Comparison of ENCODE assay signal across 8 mouse cellular contexts in genomic region chr17:31060588-31061345, GRCm38 (mm10). TPM values are rescaled to one million over a fixed set of nuclear protein-coding genes. Genes with fewer than 3 reads are reported as not detected.
DNase-seq lines count a peak whose midpoint lies in the region; ATAC-seq lines count a peak whose summit lies in the region.

No protein-coding gene starts in this region.

- H3K27me3 ChIP-seq in heart, embryonic 14.5 days (ENCODE audit: control insufficient read depth, insufficient read depth, low read length), result peaks cover 7% of the 10 kb centered on the region; the same call in 1 of the 2 replicates
- peaks cover 23% of the 10 kb centered on the region for H3K27me3 ChIP-seq in limb, embryonic 11.5 days (ENCODE audit: control insufficient read depth, insufficient read depth, low read length)
- peaks cover 5% of the 10 kb centered on the region; the same call in 1 of the 2 replicates for H3K27me3 ChIP-seq in midbrain, embryonic 13.5 days

- H3K27ac ChIP-seq in heart, embryonic 14.5 days (replicated peaks in 1 of 2; ENCODE audit: control insufficient read depth in 1 of 2, insufficient read depth in 1 of 2, low read depth in 2 of 2, low read length in 2 of 2), result peak overlapping the region; percentile 46 to 62; a peak in 3 of 4 replicates
- H3K27ac ChIP-seq in limb, embryonic 11.5 days (replicated peaks; ENCODE audit: low read depth, low read length), result 0 out of 2 replicates have a peak overlapping the region, but pooled peaks have one; percentile 1
- no peak overlapping the region for H3K27ac ChIP-seq in midbrain, embryonic 13.5 days

- no peak overlapping the region for H3K9ac ChIP-seq in heart, embryonic 14.5 days (ENCODE audit: low read length)
- no peak overlapping the region for H3K9ac ChIP-seq in limb, embryonic 11.5 days (ENCODE audit: low read length)
- peak overlapping the region; percentile 32; the same call in 1 of the 2 replicates for H3K9ac ChIP-seq in midbrain, embryonic 13.5 days (replicated peaks)

- H3K9me3 ChIP-seq in heart, embryonic 14.5 days (ENCODE audit: control insufficient read depth, low read length), result no peaks in the 10 kb centered on the region
- H3K9me3 ChIP-seq in limb, embryonic 11.5 days (ENCODE audit: control insufficient read depth, low read length), result no peaks in the 10 kb centered on the region
- H3K9me3 ChIP-seq in midbrain, embryonic 13.5 days, result no peaks in the 10 kb centered on the region

- peak; percentile 52 for DNase-seq in adrenal gland, adult 2 months
- no peak for DNase-seq in adrenal gland, postnatal 4 days (ENCODE audit: low spot score in 2 of 2)
- DNase-seq in CD4-positive helper T cell, adult 2 months (ENCODE audit: low read depth, low spot score), result peak; percentile 82
- DNase-seq in limb, embryonic 11.5 days (ENCODE audit: low spot score), result no peak
- no peak for DNase-seq in embryo, embryonic 11 days
- no peak for DNase-seq in frontal cortex, adult 2 months (ENCODE audit: extremely low spot score in 1 of 2, low spot score in 1 of 2)

- H3K4me3 ChIP-seq in heart, embryonic 14.5 days (ENCODE audit: control insufficient read depth in 1 of 2, insufficient read depth in 1 of 2, low read depth in 1 of 2, low read length in 2 of 2), result no peak overlapping the region
- H3K4me3 ChIP-seq in limb, embryonic 11.5 days (ENCODE audit: low read depth, low read length), result no peak overlapping the region
- no peak overlapping the region for H3K4me3 ChIP-seq in midbrain, embryonic 13.5 days (replicated peaks)

- no peak for ATAC-seq in heart, embryonic 14.5 days (ENCODE audit: insufficient number of reproducible peaks, insufficient read depth, low FRiP score, low read depth)
- ATAC-seq in limb, embryonic 11.5 days (ENCODE audit: insufficient number of reproducible peaks, low FRiP score, low TSS enrichment, low read depth), result no peak
- no peak for ATAC-seq in midbrain, embryonic 13.5 days

- 0 out of 2 replicates have a peak, but pooled peaks cover 4% of the 10 kb centered on the region for H3K36me3 ChIP-seq in heart, embryonic 14.5 days (ENCODE audit: control insufficient read depth, insufficient read depth, low read length)
- H3K36me3 ChIP-seq in limb, embryonic 11.5 days (ENCODE audit: control insufficient read depth, insufficient read depth, low read length), result no peaks in the 10 kb centered on the region
- H3K36me3 ChIP-seq in midbrain, embryonic 13.5 days, result peaks cover 13% of the 10 kb centered on the region

- 50% methylated on average over 13 of the region's 13 CpGs for WGBS in heart, embryonic 14.5 days
- 70% methylated on average over 13 of the region's 13 CpGs for WGBS in limb, embryonic 11.5 days
- 58% methylated on average over 13 of the region's 13 CpGs for WGBS in midbrain, embryonic 13.5 days

- peak overlapping the region; percentile 84 for H3K4me2 ChIP-seq in heart, embryonic 14.5 days (ENCODE audit: low read length)
- H3K4me2 ChIP-seq in limb, embryonic 11.5 days (ENCODE audit: low read depth, severe bottlenecking), result no peak overlapping the region
- peak overlapping the region; percentile 95 for H3K4me2 ChIP-seq in midbrain, embryonic 13.5 days (replicated peaks)

- H3K4me1 ChIP-seq in heart, embryonic 14.5 days (ENCODE audit: control insufficient read depth in 2 of 2, insufficient read depth in 2 of 2, low read length in 2 of 2), result peaks cover 22 to 34% of the 10 kb centered on the region in 2 experiments
- H3K4me1 ChIP-seq in limb, embryonic 11.5 days (ENCODE audit: control insufficient read depth, insufficient read depth, low read length), result peaks cover 19% of the 10 kb centered on the region
- H3K4me1 ChIP-seq in midbrain, embryonic 13.5 days (replicated peaks), result peaks cover 46% of the 10 kb centered on the region

RNA-seq across cellular contexts. Expression of gene Abcg1, which starts 3.3 kb away (rescaled TPM):
- total RNA-seq in adrenal gland, adult 2 months (2021), result 10 to 100 TPM in 1 of 2 experiments, 1 to 10 TPM in 1; 5.2 to 18.6 TPM
- polyA plus RNA-seq in adrenal gland, adult 2 months (2012; rRNA removed), result 7.9 and 8.2 TPM in 2 replicates
- 10 to 100 TPM; 15.4 to 17.2 TPM for total RNA-seq in adrenal gland, postnatal 4 days (2021)
- 10.1 and 10.8 TPM in 2 replicates for polyA plus RNA-seq in heart, embryonic 14.5 days (2014; fragmentation: Nextera tagmentation; extraction: Ambion mirVana)
- 6.3 and 6.9 TPM in 2 replicates for polyA plus RNA-seq in limb, embryonic 11.5 days (2014; fragmentation: Nextera tagmentation; extraction: Ambion mirVana)
- 21.8 and 24.4 TPM in 2 replicates for polyA plus RNA-seq in midbrain, embryonic 13.5 days (2015; fragmentation: Nextera tagmentation; extraction: Ambion mirVana)
- polyA plus RNA-seq in frontal cortex, adult 2 months (2012; rRNA removed), result 29.5 and 29.6 TPM in 2 replicates

Comparison
In these comparisons a context has a peak if more than half of its experiments do, and no peak if none do; other contexts are left out.
1. DNase-seq: peak in adrenal gland, adult 2 months (single experiment) and CD4-positive helper T cell, adult 2 months (single experiment); none in adrenal gland, postnatal 4 days (0 of 2), limb, embryonic 11.5 days (single experiment), embryo, embryonic 11 days (single experiment) and frontal cortex, adult 2 months (0 of 2).